Mouse (Mus musculus): Measurements from ENCODE around the gene Pcyt1a. TPM values are rescaled to one million over a fixed set of nuclear protein-coding genes. Genes with fewer than 3 reads are reported as not detected.

Gene Pcyt1a
- total RNA-seq, 2 experiments from 2014 or later, result 121 to 128 TPM

DNA sequence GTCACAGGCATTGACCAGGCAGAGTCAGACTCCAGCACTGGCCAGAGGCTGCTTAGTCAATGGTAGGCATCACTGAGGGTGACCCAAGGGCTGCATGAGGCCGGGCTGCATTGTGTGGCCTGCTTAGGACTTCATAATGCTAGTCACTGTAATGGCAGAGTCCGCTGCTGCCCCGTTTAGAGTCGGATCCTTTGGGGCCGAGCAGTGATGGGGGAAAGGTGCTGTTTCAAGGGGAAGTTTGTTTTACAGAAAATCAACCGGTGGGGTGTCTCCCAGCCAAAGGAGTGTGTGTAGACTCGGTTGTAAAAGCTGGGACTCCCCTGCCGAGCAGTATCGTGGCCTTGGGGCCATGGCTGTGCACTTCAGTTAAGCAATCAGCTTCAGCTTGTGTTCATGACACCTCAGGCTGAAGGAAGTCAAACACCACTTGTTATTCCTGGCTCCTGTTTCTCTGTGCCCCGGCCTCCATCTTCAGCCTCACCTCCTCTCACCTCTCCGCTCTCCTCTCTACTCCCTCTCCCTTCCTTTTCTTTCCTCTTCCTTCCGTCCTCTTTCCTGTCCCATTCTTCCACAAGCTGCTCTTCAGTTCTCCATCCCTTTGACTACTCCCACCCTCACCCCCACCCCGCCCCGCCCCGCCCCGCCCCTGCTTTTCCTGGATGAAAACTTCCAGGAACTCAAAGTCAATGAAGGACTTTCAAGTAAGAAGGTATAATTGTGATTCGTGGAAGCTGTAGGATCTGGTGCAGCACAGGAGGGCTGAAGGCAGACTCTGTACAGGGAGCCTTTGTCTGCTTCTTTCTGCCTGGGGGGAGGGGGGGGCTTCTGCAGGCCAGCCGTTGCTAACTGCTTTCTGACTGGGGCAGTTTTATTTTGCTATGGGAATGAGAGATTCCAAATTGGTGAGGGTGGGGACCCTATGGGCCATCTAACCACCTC, 79.9 kb downstream of the Pcyt1a start:
- no peak for DNase-seq

DNA sequence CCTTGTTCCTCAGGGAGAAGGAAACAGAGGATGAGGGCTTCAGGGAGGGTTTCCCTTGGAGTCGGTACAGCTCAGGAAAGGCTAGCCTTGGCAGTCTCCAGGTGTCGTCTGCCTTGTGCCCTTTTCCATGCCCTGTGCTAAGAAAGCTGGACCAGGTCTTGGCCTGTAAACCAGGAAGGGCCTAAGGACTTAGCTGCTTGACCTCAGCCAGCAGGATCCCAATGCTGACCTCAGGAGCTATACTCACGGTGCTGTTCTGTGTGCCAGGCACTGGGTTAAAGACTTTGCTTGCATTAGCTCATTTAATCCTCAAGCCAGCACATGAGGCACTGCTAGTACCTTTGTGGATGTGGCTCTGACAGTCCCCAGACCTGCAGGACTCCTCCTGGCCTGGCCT, 80.6 kb downstream of the Pcyt1a start:
- DNase-seq, result no peak

DNA sequence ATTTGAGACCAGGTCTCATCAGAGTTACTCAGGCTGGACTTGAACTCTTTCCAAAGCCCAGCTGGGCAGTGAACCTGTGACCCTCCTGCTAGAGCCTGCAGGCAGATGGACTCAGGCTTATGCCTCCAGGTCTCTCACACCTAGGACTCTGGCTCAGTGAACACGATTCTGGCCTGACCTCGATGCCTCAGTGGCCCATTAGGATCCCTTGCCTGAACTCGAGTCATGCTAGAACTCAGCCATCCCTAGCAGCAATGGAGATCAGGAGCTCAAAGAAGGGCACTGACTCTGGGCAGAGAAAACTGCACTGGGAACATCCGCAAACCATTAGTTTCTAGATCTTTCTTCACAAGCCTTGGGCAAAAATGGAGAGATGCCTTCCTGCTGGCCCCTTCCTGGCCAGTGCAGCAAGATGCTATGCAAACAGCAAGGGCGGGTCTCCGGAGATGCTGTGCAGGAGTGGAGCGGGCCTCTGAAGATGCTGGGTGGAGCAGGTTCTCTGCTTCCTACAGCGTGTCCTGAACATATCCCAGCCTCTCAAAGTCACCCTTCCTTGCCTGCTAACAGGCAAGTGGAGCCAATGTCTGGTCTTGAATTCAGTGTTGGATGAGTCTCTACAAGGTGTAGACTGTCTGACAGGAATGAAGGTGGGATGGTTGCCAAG, 81.2 kb downstream of the Pcyt1a start:
- no peak for DNase-seq

DNA sequence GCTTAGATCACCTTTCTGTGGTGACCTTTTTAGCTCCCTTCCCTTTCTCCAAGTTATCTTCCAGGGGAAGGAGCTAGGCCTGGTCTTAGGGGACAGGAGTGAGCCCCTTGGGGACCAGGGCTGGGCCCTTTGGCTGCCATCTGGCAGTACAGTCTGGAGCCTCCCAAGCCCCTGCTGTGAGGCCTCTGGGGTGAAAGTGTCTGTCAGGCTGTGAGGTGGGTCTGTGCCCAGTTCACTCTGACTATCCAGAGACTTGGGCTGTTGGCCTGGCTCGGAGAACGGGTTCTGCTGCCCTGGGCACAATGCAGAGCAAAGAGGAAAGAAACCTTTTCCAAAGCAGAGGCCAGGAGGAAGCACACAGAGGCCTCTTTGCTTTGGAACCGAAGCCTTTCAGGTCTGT, 82.2 kb downstream of the Pcyt1a start:
- DNase-seq, result no peak

DNA sequence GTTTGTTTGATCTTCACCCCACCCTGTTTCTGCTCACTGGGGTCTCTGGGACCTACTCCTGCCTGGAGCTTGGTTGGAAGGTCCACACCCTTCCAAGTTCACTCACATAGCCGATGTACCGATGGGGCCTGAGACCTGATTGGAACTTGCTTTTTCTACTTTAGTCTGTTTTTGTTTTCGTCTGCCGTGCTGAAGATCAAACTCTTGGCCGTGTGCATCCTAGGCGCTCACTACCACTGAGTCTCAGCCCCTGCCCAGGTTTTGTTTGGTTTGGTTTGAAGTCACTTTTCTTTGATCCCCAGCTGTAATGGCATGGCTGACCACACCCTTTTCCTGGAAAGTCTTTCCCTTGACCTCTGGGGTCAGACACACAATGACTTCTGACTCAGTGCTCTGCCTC, 82.7 kb downstream of the Pcyt1a start:
- no peak for DNase-seq

DNA sequence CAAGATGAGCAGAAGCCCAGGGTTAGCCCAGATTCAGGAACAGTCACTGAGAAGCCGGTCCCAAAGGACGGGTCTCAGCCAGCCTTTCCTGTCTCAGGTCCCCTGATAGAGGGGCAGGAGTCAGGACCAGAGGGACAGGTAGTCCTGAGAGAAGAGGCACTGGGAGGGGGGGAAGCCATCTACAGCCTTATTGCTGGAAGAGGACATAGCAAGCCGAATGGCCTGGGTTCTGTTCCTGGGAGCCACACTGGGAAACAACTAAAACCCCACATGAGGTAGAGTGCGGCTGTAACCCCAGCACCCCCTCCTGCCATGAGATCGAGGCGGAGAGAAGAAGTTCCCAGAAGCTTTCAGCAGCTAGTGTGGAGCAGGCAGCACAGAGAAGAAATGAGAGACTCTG, 83.2 kb downstream of the Pcyt1a start:
- no peak for DNase-seq

DNA sequence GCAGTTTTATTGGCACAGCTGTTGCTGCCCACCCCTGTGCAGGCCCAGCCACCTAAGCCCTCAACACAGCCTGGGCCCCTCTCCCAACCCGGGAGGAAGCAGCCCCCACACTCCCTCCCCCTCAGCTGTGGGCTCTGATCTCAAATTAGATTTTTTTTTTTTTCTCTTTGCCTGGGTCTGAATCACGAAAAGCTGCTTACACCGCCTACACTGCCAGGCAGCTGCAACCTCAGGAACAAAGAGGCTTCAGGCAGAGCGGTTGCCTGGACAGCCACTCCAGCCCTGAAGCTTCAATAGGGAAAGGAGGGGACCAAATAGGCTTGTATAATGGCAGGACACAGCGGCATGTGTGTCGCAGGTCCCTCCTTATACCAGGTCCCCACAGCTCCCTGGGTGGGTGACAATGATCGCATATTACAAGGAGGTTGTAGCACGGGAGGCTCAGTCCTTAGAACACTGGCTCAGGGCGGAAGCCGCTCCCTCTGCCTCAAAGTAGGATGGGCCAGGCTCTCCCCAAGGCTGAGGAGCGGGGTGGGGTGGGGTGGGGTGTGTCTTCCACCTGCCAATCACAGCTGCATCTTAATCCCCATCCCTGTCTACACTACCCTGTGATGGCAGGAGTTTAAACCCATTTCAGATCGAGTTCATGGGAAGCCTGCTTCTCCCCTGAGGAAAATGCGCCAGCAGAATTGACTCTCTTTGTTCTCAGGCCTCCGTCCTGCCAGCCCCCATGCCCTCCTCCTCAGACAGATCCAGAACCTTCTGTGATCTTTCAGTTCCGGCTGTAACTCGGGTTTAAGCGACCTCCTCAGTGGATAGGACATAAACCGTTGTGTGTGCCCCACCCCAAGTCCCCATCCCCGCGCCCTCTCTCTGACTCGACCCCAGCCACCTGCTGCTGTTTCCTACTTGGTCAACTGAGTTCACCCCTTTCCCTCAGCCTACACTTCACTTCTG, 85.6 kb downstream of the Pcyt1a start:
- no peak for DNase-seq

DNA sequence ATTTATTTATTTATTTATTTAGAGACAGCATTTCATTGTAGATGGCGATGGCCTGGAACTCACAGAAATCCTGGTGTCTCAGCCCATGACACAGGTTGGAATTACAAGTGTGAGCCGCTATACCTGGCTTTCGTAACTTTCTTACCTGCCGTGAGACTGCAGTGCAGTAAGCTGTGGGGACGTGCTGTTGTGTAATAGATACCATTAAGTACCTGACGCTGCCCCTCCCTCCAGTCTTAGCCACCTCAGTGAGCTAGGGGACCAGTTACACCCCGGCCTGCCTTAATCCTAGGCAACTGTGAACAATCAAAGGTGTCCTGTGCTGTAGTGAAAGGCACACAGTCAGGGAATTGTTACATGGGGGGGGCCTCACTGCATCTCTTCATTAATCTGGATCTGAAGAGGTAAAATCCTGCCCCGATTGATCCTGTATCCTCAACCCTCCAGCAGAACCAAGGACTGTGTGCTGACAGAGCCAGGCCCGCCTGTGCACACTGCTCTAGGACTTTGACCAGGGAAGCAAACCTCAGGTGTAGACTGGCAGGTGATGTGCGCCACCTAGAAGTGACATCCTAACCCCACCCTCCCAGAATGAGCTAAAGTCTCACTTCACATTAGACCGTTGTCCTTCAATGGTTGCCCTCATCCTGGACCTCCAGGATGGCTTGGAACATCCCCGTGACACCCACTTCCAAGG, 87.2 kb downstream of the Pcyt1a start:
- no peak for DNase-seq

DNA sequence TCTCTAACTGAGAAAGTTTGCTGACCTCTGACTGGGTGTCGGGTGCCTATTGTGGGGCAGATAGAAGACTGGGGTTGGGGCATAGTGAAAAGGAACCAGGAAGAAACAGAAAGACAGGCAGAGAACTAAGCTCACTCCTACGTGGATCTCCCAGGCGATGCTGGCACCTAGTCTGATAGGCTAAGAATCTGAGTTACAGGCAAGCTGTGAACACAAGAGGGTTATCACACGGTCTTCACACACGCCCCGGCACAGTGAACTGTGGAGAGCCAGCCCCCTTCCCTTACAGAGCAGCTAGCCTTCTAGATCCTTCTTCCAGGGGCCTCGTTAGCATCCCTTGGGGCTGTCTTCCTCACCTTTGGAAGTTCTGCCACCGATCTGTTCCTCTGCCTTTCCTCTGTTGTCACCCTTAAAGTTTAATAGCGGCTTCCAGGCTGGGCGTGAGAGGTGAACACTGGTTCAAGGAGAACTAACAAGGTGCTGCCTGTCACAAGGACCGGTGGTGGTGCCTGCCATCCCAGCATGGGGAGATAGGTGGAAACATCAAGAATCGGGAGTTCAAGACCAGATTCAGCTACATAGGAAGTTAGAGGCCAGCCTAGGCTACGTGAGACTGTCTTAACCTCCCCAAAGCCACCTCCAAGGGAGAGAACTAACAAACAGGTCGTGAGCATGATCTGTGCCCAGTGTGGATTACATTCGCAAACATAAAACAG, 89.1 kb downstream of the Pcyt1a start:
- DNase-seq, result no peak

DNA sequence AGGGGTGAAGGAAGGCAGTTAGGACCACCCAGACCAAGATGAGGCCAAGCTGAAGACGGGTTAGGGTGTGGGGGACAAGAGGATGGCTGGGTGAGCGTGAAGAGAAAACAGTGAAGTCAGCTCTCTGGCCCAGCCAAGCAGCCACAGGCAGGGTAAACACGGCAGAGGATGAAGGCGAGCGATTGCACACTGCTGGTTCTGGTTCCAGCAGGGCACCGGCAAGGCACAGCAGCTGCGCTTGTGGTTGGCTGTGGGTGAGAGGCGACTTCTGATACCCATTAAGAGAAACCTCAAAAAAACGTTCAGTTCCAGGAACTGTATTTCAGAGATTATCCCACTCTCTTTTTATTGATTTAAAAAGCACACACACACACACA, 89.6 kb downstream of the Pcyt1a start:
- no peak for DNase-seq

DNA sequence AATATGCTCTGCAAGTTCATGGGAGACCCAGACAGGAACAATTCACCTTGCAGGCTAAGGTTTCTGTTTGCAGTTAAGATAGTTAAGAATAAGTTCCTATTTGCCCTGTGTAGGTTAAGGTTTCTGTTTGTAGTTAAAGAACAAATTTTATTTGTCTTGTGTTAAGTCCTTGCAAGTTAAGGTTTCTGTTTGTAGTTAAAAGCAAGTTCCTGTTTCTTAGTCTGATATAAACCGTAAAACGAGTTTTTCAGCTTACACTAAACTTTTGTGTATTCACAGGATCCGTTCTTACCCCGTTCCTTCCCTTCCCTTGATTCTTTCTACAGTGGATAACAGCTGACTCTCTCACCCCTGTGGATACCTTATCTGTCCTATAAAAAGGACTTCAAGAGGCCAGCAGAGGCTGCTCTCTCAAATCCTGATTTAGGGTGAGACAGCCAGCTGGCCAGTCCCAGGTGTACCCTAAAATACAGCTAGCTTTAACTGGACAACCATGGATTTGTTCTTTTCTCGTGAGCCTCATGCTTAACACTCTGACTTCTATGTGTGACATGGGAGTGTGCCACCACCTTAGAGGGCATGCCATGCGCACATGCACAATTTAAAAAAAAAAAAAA, 92.0 kb downstream of the Pcyt1a start:
- peak in 1 of 2 experiments; percentile 33 for DNase-seq

DNA sequence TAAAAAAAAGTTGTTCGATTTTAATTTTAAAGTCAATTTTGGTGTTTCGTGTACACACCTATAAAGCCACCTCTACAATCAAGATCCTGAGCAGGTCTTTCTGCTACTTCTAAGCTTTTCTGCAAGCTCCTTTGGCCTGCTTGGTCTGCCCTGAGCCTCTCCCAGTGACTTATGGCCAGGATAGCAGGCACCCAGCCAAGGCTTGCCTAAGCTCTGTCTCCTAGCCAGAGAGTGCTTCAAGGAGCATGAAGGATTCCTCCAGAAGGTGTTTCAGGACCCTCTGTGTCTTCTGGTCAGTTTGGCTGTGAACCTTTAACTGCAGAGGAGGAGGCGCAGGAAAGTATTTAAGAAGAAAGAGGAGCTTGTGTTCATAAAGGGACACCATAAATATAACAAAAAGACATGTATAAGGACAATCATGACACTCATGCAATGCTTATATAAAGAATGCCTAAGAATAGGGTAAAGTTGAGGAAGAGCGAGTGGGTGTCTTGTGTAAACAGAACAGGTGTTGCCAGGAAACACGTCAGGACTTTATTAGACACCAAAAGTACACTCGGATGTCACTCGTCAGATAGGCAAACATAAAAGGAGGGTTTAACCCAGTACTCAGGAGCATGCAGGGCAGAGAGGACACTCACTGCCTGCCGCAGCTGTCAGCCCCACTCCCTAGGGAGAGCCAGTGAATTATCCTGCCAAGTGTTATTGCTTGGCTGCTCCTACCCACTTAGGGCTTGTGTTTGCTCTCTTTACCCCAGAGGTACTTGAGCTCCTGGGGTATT, 92.9 kb downstream of the Pcyt1a start:
- DNase-seq, result peak; percentile 69 to 75

DNA sequence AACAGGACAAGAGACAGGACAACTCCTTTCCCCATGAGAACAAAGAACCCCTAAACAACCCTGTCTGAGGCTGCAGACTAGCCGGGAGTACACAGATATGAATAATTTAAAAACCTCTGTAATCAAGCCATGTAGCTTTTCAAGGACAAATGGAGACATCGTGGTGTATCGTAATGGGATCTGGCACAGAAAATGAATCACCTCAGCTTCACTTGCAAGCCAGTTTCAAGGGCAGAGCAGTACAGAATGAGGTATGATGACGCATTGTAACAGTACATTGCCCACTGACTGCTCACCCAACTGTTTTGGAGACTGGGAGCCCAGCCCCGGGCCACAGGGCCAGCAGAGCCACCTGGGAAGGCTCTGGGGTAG, 93.5 kb downstream of the Pcyt1a start:
- DNase-seq, result peak in 1 of 2 experiments; percentile 22

Other genes with a start within 250 kb of the Pcyt1a start
- gene Fbxo45, start 183.8 kb upstream of the Pcyt1a start, total RNA-seq (2021), result 10 to 100 TPM; 12.1 to 12.6 TPM
- 1 to 10 TPM; 6.9 to 7.4 TPM for gene Wdr53, start 183.7 kb upstream of the Pcyt1a start, total RNA-seq (2021)
- gene Smco1, start 159.5 kb upstream of the Pcyt1a start, total RNA-seq (2021), result 10 to 100 TPM; 22.5 to 25.3 TPM
- 10 to 100 TPM; 12.6 to 12.8 TPM for gene Rnf168, start 153.5 kb upstream of the Pcyt1a start, total RNA-seq (2021)
- gene Ubxn7, start 98.7 kb upstream of the Pcyt1a start, total RNA-seq (2021), result 10 to 100 TPM; 22.4 to 28.3 TPM
- not detected for gene Tm4sf19, start 30.4 kb upstream of the Pcyt1a start, total RNA-seq (2021)
- gene Tctex1d2, start 11.2 kb upstream of the Pcyt1a start, total RNA-seq (2021), result 1 to 10 TPM; 5.1 to 6.8 TPM
- gene Slc51a, start 57.0 kb downstream of the Pcyt1a start, total RNA-seq (2021), result under 1 TPM; 0.32 to 0.85 TPM
- not detected for gene Zdhhc19, start 65.3 kb downstream of the Pcyt1a start, total RNA-seq (2021)
- 10 to 100 TPM; 27.1 to 57.1 TPM for gene Tfrc, start 178.0 kb downstream of the Pcyt1a start, total RNA-seq (2021)
- gene Tnk2, start 213.0 kb downstream of the Pcyt1a start, total RNA-seq (2021), result 10 to 100 TPM; 20.5 to 22.0 TPM

All from heart, adult 18-20 months (tissue).